Mouse (Mus musculus) hematopoietic multipotent progenitor cell, adult 10-12 weeks (in vitro differentiated cells): ENCODE measurements around the gene Pik3ca. TPM values are rescaled to one million over a fixed set of nuclear protein-coding genes. Genes with fewer than 3 reads are reported as not detected.

Experiments used
- polyA plus RNA-seq: library from polyadenylated mRNA; stranded (reverse); fragments of >175 nt; gene quantifications from 2 replicates; pipeline ENCODE4 v1.2.3, GENCODE M21; 2012; ENCODE audit warnings: low replicate concordance

The Pik3ca gene
- 1.6 and 4.9 TPM in 2 replicates for polyA plus RNA-seq

DNA sequence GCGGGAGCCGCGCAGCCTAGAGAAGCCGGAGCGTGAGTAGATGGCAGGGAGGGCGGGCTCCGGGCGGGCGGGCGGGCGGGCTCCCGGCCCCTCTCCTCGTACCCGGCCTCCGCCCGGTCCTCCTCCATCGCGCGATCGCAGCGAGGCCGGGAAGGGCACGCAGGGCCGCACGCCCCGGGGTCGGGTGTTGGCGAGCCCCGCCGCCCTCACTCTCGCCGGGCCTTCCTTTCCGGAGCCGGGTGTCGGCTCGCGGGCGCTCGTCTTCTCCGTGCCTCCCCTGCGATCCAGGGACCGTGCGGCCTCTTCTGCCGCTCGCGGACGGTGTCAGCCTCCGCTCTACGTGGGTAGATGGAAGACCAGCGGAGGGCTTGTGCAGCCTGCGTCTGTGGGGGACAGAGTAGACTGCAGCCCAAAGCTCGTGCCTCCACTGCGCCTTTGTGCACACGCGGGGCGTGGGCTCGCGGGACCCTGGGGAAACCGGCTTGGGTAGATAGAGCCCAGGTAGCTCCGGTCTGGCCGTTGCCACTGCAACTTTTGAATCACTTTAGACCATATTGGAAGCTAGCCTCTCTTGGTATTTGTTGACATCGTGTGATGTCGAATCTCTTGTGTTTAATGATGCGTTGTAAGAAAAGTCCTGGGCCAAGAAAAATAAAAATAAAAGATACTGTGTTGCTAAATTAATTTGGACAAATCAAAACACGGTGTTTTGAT lies at the start of gene Pik3ca:
Pik3ca (plus strand) TSS at position 211 of the 714 bp plus-strand sequence.

DNA sequence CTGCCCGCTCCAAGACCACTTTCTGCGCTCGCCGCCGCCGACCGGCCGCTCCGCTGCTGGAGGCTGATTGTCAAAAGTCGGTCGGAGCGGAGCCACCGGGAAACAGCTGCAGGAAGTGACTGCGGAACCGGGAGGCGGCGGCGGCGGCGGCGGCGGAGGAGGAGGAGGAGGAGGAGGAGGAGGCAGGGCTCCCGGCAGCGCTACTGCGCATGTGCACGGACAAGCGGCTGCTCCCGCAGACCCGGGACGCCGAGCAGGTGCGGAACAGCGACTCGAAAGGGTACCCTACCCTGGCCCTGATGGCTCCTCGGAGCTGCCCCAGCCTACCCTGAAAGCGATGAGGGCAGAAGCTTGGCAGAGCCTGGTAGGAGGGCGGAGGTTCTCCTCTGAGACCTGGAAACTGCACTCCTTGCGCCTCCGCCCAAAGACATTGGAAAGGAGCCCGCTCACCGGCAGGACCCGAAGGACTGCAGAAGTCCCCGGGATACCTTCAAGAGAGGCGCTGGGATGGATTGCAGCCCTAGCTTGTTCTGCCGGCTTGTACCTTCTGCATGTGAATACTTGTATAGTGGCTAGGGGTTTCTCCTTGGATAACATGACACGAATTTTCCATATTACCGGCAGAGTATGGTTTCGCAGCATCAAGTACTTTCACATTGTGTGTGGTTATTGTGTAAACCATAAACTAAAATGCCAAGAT lies 31.8 kb upstream of the Pik3ca start, which contains the start of gene Zmat3:
Zmat3 (minus strand) TSS at position 469 of the 700 bp plus-strand sequence.

DNA sequence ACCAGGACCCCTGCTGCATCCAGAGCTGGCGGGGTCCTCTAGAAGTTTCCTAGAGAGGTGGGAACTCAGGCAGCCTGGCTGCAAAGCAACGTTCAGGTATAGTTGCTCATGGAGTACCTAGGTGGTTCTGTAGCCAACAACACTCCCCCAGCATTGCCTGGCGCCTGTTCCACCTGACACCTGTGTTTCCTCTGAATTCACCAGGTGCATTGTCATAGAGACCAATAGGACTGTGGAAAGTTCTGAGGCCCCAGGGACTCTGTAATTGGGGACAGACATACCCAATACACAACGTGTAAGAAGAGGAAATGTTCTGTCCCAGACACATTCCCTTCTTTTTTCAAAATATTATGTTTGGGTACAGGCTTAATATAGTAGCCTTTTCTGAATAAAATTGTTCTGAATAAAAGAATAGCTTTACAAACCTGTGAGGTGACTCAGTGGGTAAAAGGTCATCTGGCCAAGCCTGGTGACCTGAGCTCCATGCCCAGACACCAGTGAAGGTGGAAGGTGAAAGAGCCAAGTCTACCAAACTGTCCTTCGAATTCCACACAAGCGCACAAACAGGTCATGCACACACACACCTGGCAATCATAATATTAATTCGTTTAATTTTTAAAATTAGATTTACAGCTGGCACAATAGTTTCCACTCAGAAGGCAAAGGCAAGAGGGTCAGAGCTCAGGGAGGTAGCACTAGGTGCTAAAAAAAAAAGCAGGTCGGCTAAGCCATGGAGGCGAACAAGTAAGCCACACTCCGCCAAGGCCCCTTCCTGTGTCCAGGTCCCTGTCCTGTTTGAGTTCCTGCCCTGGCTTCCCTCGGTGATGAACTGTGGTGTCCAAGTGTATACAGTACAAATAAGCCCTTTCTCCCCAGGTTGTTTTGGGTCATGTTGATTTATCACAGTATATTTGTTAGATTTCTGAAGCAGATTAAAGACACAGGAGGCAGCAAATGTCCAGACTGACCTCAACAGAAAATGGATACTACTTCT lies 94.9 kb downstream of the Pik3ca start, which contains the start of gene Kcnmb3:
Kcnmb3 (minus strand) TSS at position 135 of the 994 bp plus-strand sequence.

DNA sequence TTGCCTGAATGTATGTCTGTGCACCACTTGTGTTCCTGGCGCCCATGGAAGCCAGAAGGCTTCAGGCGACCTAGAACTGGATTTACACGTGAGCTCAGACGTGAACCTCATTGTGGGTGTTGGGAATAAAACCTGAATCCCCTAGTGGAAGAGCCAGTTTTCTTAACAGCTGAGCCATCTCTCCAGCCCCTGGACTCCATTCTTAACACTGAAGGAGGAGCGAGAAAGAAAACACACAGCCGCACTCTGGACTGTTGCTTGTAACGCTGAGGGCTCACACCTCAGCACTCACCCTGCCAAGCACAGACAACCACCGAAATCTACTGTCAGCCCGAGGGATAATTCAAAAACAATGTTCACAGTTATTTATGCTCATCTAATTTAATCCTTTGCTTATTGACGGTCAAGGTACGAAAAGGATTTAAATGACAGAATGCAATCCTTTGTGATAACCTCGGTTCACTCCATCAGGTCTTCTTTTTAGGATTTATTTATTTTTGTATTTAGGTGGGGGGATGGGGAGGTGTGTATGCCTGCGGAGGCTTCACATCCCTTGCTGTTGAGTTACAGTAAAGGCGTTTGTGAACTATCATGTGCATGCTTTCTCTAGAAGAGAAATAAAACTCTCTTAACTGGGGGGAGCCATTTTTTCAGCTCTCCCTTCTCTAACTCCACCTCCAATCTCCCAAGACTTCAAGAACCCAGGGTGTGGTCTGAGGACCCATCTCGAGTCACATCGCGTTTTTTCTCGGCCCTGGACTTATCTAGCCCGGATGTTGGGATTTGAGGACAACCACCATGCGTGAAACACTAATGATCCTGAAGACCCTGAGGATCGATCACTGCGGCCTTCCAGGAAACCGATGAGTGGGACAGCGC lies 112.3 kb downstream of the Pik3ca start, which contains the start of gene Zfp639:
Zfp639 (plus strand) TSS at position 764 of the 879 bp plus-strand sequence.

Other genes with a start within 250 kb of the Pik3ca start
- 2.1 and 3.1 TPM in 2 replicates for gene Zmat3, start 31.7 kb upstream of the Pik3ca start, polyA plus RNA-seq
- gene Kcnmb3, start 94.6 kb downstream of the Pik3ca start, polyA plus RNA-seq = 0.13 and 0.35 TPM in 2 replicates
- gene Zfp639, start 112.6 kb downstream of the Pik3ca start, polyA plus RNA-seq = 5.0 and 6.1 TPM in 2 replicates
- gene Mfn1, start 131.8 kb downstream of the Pik3ca start, polyA plus RNA-seq = 3.7 and 6.0 TPM in 2 replicates
- 2.3 and 2.5 TPM in 2 replicates for gene Gnb4, start 218.9 kb downstream of the Pik3ca start, polyA plus RNA-seq